Mouse (Mus musculus): ENCODE data around the gene Lipn. TPM values are rescaled to one million over a fixed set of nuclear protein-coding genes. Genes with fewer than 3 reads are reported as not detected.

Lipn gene
- polyA plus RNA-seq, 1 experiment from 2014 or later = not detected

- WGBS = 73% methylated on average over 3 of the region's 3 CpGs
- ATAC-seq (replicated peaks; ENCODE audit: insufficient number of reproducible peaks, insufficient read depth, low FRiP score, low read depth) = no peak
Measured at GRCm38 (mm10) chr19:34089011-34089680, 22.0 kb downstream of the Lipn start.

GRCm38 (mm10) chr19:34095381-34095780 is 28.2 kb downstream of the Lipn start:
- H3K27me3 ChIP-seq = no peaks in the 10 kb centered on the region
- no peak overlapping the region for H3K4me2 ChIP-seq
- 72% methylated on average over 5 of the region's 5 CpGs for WGBS
- no peak for ATAC-seq (replicated peaks; ENCODE audit: insufficient number of reproducible peaks, insufficient read depth, low FRiP score, low read depth)
- no peak overlapping the region for H3K9ac ChIP-seq
- no peak overlapping the region for H3K27ac ChIP-seq
- no peak overlapping the region for H3K4me3 ChIP-seq
- no peaks in the 10 kb centered on the region for H3K36me3 ChIP-seq
- no peaks in the 10 kb centered on the region for H3K4me1 ChIP-seq (replicated peaks)
- H3K9me3 ChIP-seq (replicated peaks) = no peaks in the 10 kb centered on the region

More at GRCm38 (mm10) chr19:34089011-34089680, 22.0 kb downstream of the Lipn start:
- no peak overlapping the region for H3K9ac ChIP-seq
- H3K4me3 ChIP-seq = no peak overlapping the region
- H3K27me3 ChIP-seq = no peaks in the 10 kb centered on the region
- H3K36me3 ChIP-seq = no peaks in the 10 kb centered on the region
- no peak overlapping the region for H3K4me2 ChIP-seq
- H3K4me1 ChIP-seq (replicated peaks) = no peaks in the 10 kb centered on the region
- H3K27ac ChIP-seq = no peak overlapping the region
- H3K9me3 ChIP-seq (replicated peaks) = no peaks in the 10 kb centered on the region

GRCm38 (mm10) chr19:34096228-34096627 is 29.1 kb downstream of the Lipn start:
- 49% methylated on average over 1 of the region's 1 CpGs for WGBS
- Histone ChIP-seq H3K36me3 (no peaks in the 10 kb centered on the region), H3K4me3 (no peak overlapping the region), H3K9ac (no peak overlapping the region), H3K9me3 (replicated peaks) (no peaks in the 10 kb centered on the region), H3K27ac (no peak overlapping the region), H3K4me1 (replicated peaks) (no peaks in the 10 kb centered on the region), H3K27me3 (no peaks in the 10 kb centered on the region), H3K4me2 (no peak overlapping the region)
- ATAC-seq (replicated peaks; ENCODE audit: insufficient number of reproducible peaks, insufficient read depth, low FRiP score, low read depth) = no peak

GRCm38 (mm10) chr19:34100633-34101032 is 33.5 kb downstream of the Lipn start, which contains the start of gene Lipm:
TSS of gene Lipm (plus strand) at chr19:34100933.
- no peaks in the 10 kb centered on the region for H3K36me3 ChIP-seq
- H3K9ac ChIP-seq = no peak within 1 kb of the TSS
- H3K27me3 ChIP-seq = no peaks in the 10 kb centered on the region
- H3K4me2 ChIP-seq = no peak within 1 kb of the TSS
- H3K27ac ChIP-seq = no peak within 1 kb of the TSS
- no peak within 1 kb of the TSS for H3K4me3 ChIP-seq
- WGBS = 76% methylated on average over 4 of the region's 4 CpGs
- no peaks in the 10 kb centered on the region for H3K4me1 ChIP-seq (replicated peaks)
- H3K9me3 ChIP-seq (replicated peaks) = no peaks in the 10 kb centered on the region
- ATAC-seq (replicated peaks; ENCODE audit: insufficient number of reproducible peaks, insufficient read depth, low FRiP score, low read depth) = no peak

GRCm38 (mm10) chr19:34101888-34102287 is 34.7 kb downstream of the Lipn start:
- Histone ChIP-seq H3K9me3 (replicated peaks) (no peaks in the 10 kb centered on the region), H3K4me1 (replicated peaks) (no peaks in the 10 kb centered on the region), H3K9ac (no peak overlapping the region), H3K4me2 (no peak overlapping the region), H3K27me3 (no peaks in the 10 kb centered on the region), H3K27ac (no peak overlapping the region), H3K36me3 (no peaks in the 10 kb centered on the region), H3K4me3 (no peak overlapping the region)
- no peak for ATAC-seq (replicated peaks; ENCODE audit: insufficient number of reproducible peaks, insufficient read depth, low FRiP score, low read depth)
- 85% methylated on average over 7 of the region's 7 CpGs for WGBS

GRCm38 (mm10) chr19:34104841-34105240 is 37.7 kb downstream of the Lipn start:
- no peaks in the 10 kb centered on the region for H3K4me1 ChIP-seq (replicated peaks)
- no peaks in the 10 kb centered on the region for H3K27me3 ChIP-seq
- no peaks in the 10 kb centered on the region for H3K36me3 ChIP-seq
- H3K27ac ChIP-seq = no peak overlapping the region
- no peak overlapping the region for H3K4me2 ChIP-seq
- WGBS = 88% methylated on average over 3 of the region's 3 CpGs
- H3K4me3 ChIP-seq = no peak overlapping the region
- no peak for ATAC-seq (replicated peaks; ENCODE audit: insufficient number of reproducible peaks, insufficient read depth, low FRiP score, low read depth)
- no peak overlapping the region for H3K9ac ChIP-seq
- H3K9me3 ChIP-seq (replicated peaks) = no peaks in the 10 kb centered on the region

- WGBS = 70% methylated on average over 1 of the region's 1 CpGs
- no peak overlapping the region for H3K4me2 ChIP-seq
Measured at GRCm38 (mm10) chr19:34119102-34119501, 51.9 kb downstream of the Lipn start.

GRCm38 (mm10) chr19:34119653-34120052 is 52.5 kb downstream of the Lipn start:
- Histone ChIP-seq H3K36me3 (no peaks in the 10 kb centered on the region), H3K4me2 (no peak overlapping the region), H3K4me1 (replicated peaks) (0 out of 2 replicates have a peak, but pooled peaks cover 2% of the 10 kb centered on the region), H3K9me3 (replicated peaks) (no peaks in the 10 kb centered on the region), H3K27ac (no peak overlapping the region), H3K9ac (no peak overlapping the region), H3K27me3 (no peaks in the 10 kb centered on the region), H3K4me3 (no peak overlapping the region)
- WGBS = 59% methylated on average over 4 of the region's 4 CpGs
- ATAC-seq (replicated peaks; ENCODE audit: insufficient number of reproducible peaks, insufficient read depth, low FRiP score, low read depth) = no peak

More at GRCm38 (mm10) chr19:34119102-34119501, 51.9 kb downstream of the Lipn start:
- H3K9ac ChIP-seq = no peak overlapping the region
- no peak overlapping the region for H3K27ac ChIP-seq
- 0 out of 2 replicates have a peak, but pooled peaks cover 2% of the 10 kb centered on the region for H3K4me1 ChIP-seq (replicated peaks)
- no peak overlapping the region for H3K4me3 ChIP-seq
- no peak for ATAC-seq (replicated peaks; ENCODE audit: insufficient number of reproducible peaks, insufficient read depth, low FRiP score, low read depth)
- H3K27me3 ChIP-seq = no peaks in the 10 kb centered on the region
- H3K9me3 ChIP-seq (replicated peaks) = no peaks in the 10 kb centered on the region
- H3K36me3 ChIP-seq = no peaks in the 10 kb centered on the region

GRCm38 (mm10) chr19:34120107-34120731 is 53.1 kb downstream of the Lipn start:
- Histone ChIP-seq H3K4me2 (no peak overlapping the region), H3K4me1 (replicated peaks) (no peaks in the 10 kb centered on the region), H3K27me3 (no peaks in the 10 kb centered on the region), H3K4me3 (no peak overlapping the region), H3K9me3 (replicated peaks) (no peaks in the 10 kb centered on the region), H3K9ac (no peak overlapping the region), H3K36me3 (no peaks in the 10 kb centered on the region), H3K27ac (no peak overlapping the region)
- WGBS = 47% methylated on average over 3 of the region's 3 CpGs
- no peak for ATAC-seq (replicated peaks; ENCODE audit: insufficient number of reproducible peaks, insufficient read depth, low FRiP score, low read depth)

Small RNA genes within 50 kb of the gene (microRNA-seq; reads per million reads assigned to microRNA genes)
- gene Gm23334 = not detected

Other genes starting within 250 kb of the Lipn start
- gene Lipf, start 106.2 kb upstream of the Lipn start, polyA plus RNA-seq (2015; fragmentation: Nextera tagmentation; extraction: Ambion mirVana) = not detected in 2 replicates
- not detected in 2 replicates for gene Lipk, start 59.1 kb upstream of the Lipn start, polyA plus RNA-seq (2015; fragmentation: Nextera tagmentation; extraction: Ambion mirVana)
- gene Lipm, start 33.6 kb downstream of the Lipn start, polyA plus RNA-seq (2015; fragmentation: Nextera tagmentation; extraction: Ambion mirVana) = 0.06 and 0.47 TPM in 2 replicates
- 0.10 and 1.3 TPM in 2 replicates for gene Ankrd22, start 98.7 kb downstream of the Lipn start, polyA plus RNA-seq (2015; fragmentation: Nextera tagmentation; extraction: Ambion mirVana)
- 7.6 and 8.6 TPM in 2 replicates for gene Stambpl1, start 124.9 kb downstream of the Lipn start, polyA plus RNA-seq (2015; fragmentation: Nextera tagmentation; extraction: Ambion mirVana)
- 1,121 and 1,187 TPM in 2 replicates for gene Acta2, start 188.2 kb downstream of the Lipn start, polyA plus RNA-seq (2015; fragmentation: Nextera tagmentation; extraction: Ambion mirVana)
- 5.0 and 5.5 TPM in 2 replicates for gene Fas, start 223.3 kb downstream of the Lipn start, polyA plus RNA-seq (2015; fragmentation: Nextera tagmentation; extraction: Ambion mirVana)